Mouse (Mus musculus): ENCODE data around the gene Tmco4.

Gene Tmco4

GRCm38 (mm10) chr4:138972827-138973718, at the start of gene Tmco4:
Tmco4 (plus strand) TSS chr4:138972888.
- DNase-seq (ENCODE audit: low read depth, low spot score), result peak; percentile 91

- no peak for DNase-seq (ENCODE audit: low read depth, low spot score)
Observed at GRCm38 (mm10) chr4:138925561-138925960, 47.1 kb upstream of the Tmco4 start.

GRCm38 (mm10) chr4:138933862-138934261, 38.8 kb upstream of the Tmco4 start:
- DNase-seq (ENCODE audit: low read depth, low spot score), result no peak

- DNase-seq (ENCODE audit: low read depth, low spot score), result no peak
Observed at GRCm38 (mm10) chr4:138934456-138935145, 38.1 kb upstream of the Tmco4 start.

GRCm38 (mm10) chr4:138938495-138939269, 34.0 kb upstream of the Tmco4 start:
- DNase-seq (ENCODE audit: low read depth, low spot score), result peak; percentile 30

GRCm38 (mm10) chr4:138939481-138939880, 33.2 kb upstream of the Tmco4 start:
- DNase-seq (ENCODE audit: low read depth, low spot score), result no peak

- no peak for DNase-seq (ENCODE audit: low read depth, low spot score)
Observed at GRCm38 (mm10) chr4:138941401-138941800, 31.3 kb upstream of the Tmco4 start.

- DNase-seq (ENCODE audit: low read depth, low spot score), result peak; percentile 10
Observed at GRCm38 (mm10) chr4:138941966-138942365, 30.7 kb upstream of the Tmco4 start.

GRCm38 (mm10) chr4:138943730-138944129, 29.0 kb upstream of the Tmco4 start:
- DNase-seq (ENCODE audit: low read depth, low spot score), result peak; percentile 96

GRCm38 (mm10) chr4:138948257-138948656, 24.4 kb upstream of the Tmco4 start:
- no peak for DNase-seq (ENCODE audit: low read depth, low spot score)

GRCm38 (mm10) chr4:138958612-138959011, 14.1 kb upstream of the Tmco4 start:
- no peak for DNase-seq (ENCODE audit: low read depth, low spot score)

- DNase-seq (ENCODE audit: low read depth, low spot score), result no peak
Observed at GRCm38 (mm10) chr4:138959120-138959519, 13.6 kb upstream of the Tmco4 start.

GRCm38 (mm10) chr4:138959926-138960325, 12.8 kb upstream of the Tmco4 start:
- DNase-seq (ENCODE audit: low read depth, low spot score), result no peak

GRCm38 (mm10) chr4:138962719-138963118, 10.0 kb upstream of the Tmco4 start:
- DNase-seq (ENCODE audit: low read depth, low spot score), result peak; percentile 19

- no peak for DNase-seq (ENCODE audit: low read depth, low spot score)
Observed at GRCm38 (mm10) chr4:138965871-138966270, 6.8 kb upstream of the Tmco4 start.

GRCm38 (mm10) chr4:138966866-138967265, 5.8 kb upstream of the Tmco4 start, which contains the start of gene Rnf186:
Rnf186 (plus strand) TSS chr4:138967112.
- DNase-seq (ENCODE audit: low read depth, low spot score), result no peak

GRCm38 (mm10) chr4:138967485-138967884, 5.2 kb upstream of the Tmco4 start:
- DNase-seq (ENCODE audit: low read depth, low spot score), result no peak

GRCm38 (mm10) chr4:138968772-138969556, 3.7 kb upstream of the Tmco4 start:
- no peak for DNase-seq (ENCODE audit: low read depth, low spot score)

- DNase-seq (ENCODE audit: low read depth, low spot score), result no peak
Observed at GRCm38 (mm10) chr4:138969736-138970135, 3.0 kb upstream of the Tmco4 start.

- DNase-seq (ENCODE audit: low read depth, low spot score), result no peak
Observed at GRCm38 (mm10) chr4:138971371-138971770, 1.3 kb upstream of the Tmco4 start.
